Mouse (Mus musculus) 3134 (cell line): Measurements from ENCODE around the gene Pja2.
"Not testable (repeated sequence)": the region's sequence is repeated elsewhere in the genome, so short reads cannot be mapped to it uniquely, and the experiment has no call there.

Source experiments
- DNase-seq: peaks from one replicate; pipeline ENCODE4 v3.0.0-alpha.2; 2011; ENCODE audit warnings: low spot score; ENCODE audit not compliant: insufficient read length; ENCODE audit errors: extremely low read depth

The Pja2 gene

DNA sequence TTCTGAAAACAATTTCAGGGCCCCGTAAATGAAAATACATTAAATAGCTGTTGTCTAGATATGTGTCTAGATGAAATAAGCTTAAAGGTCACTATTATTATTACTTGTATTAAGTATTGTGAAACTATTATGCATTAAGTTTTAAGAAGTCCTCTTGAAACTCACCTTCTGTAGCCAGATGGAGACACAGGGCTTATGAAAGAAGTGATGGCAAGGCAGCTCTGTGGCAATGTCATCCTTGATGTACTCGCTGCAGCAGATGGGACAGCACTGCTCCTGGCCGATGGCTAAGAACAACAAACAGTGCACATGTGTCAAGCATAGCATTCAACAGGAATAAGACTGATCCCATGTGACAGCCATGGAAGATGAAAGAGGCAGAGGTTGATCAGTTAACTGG is 44.9 kb downstream of the Pja2 start:
- DNase-seq: no peak

GRCm38 (mm10) chr17:64281368-64281767 is 50.3 kb downstream of the Pja2 start:
- not testable (repeated sequence) for DNase-seq

- no peak for DNase-seq
Observed at GRCm38 (mm10) chr17:64277649-64278212, 54.0 kb downstream of the Pja2 start.

DNA sequence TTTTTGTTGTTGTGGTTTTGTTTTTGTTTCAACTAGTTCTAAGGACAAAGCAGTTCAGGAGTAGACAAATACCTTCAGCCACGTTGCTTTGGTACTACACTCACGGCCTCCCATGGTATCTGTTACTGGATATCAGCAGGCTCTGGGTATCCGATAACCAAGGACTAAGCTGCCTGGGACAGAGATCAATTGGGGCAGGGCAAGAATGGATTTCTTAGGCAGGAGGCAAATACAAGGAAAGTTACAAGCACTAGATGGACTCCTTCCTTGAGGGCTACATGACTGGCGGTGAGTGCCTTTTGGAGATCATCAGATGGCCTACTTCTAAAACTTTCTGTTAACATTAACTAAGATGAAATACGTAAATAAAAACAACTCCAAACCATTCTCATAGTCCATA is 55.0 kb downstream of the Pja2 start:
- no peak for DNase-seq

GRCm38 (mm10) chr17:64275188-64275587 is 56.5 kb downstream of the Pja2 start:
- no peak for DNase-seq

DNA sequence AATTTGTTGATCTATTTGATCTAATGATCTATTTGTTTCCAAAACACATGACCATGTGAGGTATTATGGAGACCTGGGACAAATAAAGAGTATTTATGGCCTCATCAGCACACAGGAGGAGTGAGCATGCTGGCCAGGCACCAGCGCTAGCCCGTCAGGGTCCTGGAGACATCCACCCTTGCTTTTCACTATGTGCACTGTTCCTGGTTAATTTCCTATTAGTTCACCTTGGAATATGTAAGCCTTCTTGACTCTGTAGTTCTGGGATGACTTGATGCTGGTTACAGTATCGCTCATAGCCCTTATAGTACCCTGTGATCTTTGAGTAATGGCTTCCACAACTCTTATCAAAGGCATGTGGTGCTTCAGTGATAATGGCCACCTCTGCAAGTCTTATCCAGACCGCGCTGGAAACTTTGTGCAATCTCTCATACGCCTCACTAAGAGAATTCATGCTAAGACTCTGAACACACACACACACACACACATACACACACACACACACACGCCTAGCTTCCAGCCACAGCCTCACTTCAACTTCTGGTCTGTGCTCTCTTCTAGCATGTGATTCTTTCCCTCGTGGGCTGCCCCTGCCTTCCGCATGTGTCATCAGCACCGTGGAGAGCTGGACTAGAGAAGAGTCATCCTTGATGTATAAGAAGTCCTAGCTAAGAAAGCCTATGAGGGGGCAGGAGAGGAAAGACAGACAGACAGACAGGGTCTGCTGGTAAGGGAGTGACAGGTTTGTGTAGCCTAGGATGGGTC is 57.2 kb downstream of the Pja2 start:
- DNase-seq: no peak

DNA sequence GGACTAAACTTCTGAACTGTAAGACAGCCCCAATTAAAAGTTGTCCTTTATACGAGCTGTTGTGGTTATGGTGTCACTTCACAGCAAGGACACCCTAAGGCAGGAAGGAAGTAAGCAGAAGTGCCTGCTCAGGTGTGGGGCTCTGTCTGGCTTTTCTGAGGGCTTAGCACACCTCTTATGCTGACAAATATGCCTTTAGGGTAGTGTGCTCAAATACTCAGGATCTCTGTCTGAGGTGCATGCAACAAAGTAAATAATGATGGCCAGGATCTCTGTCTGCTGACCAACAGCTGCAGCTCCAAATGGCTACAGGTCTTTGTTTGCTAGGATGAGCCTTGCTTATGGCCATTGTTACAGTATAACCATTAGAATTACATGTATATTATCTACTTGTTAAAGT is 71.1 kb downstream of the Pja2 start:
- no peak for DNase-seq

GRCm38 (mm10) chr17:64248246-64248645 is 83.5 kb downstream of the Pja2 start:
- DNase-seq: peak; percentile 29

- no peak for DNase-seq
Observed at GRCm38 (mm10) chr17:64242898-64243297, 88.8 kb downstream of the Pja2 start.

- DNase-seq: no peak
Observed at GRCm38 (mm10) chr17:64242310-64242859, 89.3 kb downstream of the Pja2 start.

- no peak for DNase-seq
Observed at GRCm38 (mm10) chr17:64241544-64242292, 90.0 kb downstream of the Pja2 start.

DNA sequence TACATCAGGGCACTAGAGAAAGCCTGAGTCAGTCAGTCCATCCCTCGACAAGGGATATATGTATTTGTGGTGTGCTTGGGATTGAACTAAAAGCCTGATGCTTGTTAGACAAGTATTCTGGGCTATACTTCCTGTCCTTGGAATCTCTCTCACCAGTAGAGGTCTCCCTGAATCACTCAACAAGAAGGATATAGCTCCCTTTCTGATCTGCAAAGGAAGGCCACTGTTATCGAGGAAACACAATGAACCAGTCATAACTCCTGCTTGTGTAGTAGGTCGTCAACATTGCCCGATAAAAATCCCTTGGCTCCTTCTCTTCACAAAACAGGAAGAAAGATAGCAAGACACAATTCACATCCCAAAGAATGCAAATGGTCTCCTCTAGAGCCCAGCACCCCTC is 99.6 kb downstream of the Pja2 start:
- DNase-seq: peak; percentile 23

DNA sequence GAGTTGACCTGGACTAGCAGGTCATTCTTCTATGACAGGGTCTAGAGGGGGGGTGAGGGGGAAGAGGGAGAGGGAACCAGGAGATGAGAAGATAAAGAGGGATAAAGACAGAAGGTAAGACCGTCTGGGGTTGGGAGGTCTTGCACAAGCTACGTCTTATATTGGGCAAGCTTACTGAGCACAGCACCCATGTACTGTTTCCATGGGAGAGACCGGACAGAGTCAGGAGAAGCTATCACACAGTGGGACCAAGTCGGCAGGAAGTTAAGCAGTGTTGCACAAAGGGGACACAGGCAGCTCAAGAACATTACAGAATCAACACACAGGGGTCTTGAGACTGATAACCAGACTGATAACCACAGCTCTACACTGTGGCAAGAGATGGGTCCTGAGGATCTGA is 100.1 kb downstream of the Pja2 start:
- not testable (repeated sequence) for DNase-seq

GRCm38 (mm10) chr17:64231172-64231571 is 100.5 kb downstream of the Pja2 start:
- no peak for DNase-seq
